Mouse (Mus musculus) hindbrain, postnatal 0 days (tissue): ENCODE results near the gene Plekhn1. TPM values are rescaled to one million over a fixed set of nuclear protein-coding genes. Genes with fewer than 3 reads are reported as not detected.

Source experiments
- ATAC-seq: fragments of 200-750 bp; cut with Nextera tagmentation; 2 replicates; pipeline ENCODE4 v1.8.0; 2017; ENCODE audit warnings: mild to moderate bottlenecking, moderate TSS enrichment, moderate library complexity
- DNase-seq: peaks from one replicate; pipeline ENCODE4 v3.0.0-alpha.2; 2015; ENCODE audit warnings: low spot score
- H3K27ac ChIP-seq: fragments of 300-500 bp; sonication (generic); 2 replicates; pipeline ENCODE4 v1.5.1; 2014; ENCODE audit warnings: mild to moderate bottlenecking
- H3K27me3 ChIP-seq: fragments of 300-500 bp; sonication (generic); 2 replicates; pipeline ENCODE4 v1.6.1; 2014; ENCODE audit warnings: low read length, mixed read lengths; ENCODE audit not compliant: insufficient read depth
- H3K36me3 ChIP-seq: fragments of 300-500 bp; sonication (generic); 2 replicates; pipeline ENCODE4 v1.6.1; 2014; ENCODE audit warnings: low read length, mixed read lengths; ENCODE audit not compliant: insufficient read depth
- H3K4me1 ChIP-seq: fragments of 300-500 bp; sonication (generic); 2 replicates; pipeline ENCODE4 v1.6.1; 2014; ENCODE audit warnings: antibody characterized with exemption, low read length, mixed read lengths; ENCODE audit not compliant: insufficient read depth
- H3K4me2 ChIP-seq: fragments of 300-500 bp; sonication (generic); 2 replicates; pipeline ENCODE4 v1.6.1; 2014; ENCODE audit warnings: low read depth, mild to moderate bottlenecking, low read length, moderate library complexity, mixed read lengths
- H3K4me3 ChIP-seq: fragments of 300-500 bp; sonication (generic); 2 replicates; pipeline ENCODE4 v1.5.1; 2014; ENCODE audit warnings: low read length
- H3K9ac ChIP-seq: fragments of 300-500 bp; sonication (generic); replicated peaks from 2 replicates; pipeline ENCODE4 v1.6.1; 2014; ENCODE audit warnings: mild to moderate bottlenecking, low read length, moderate library complexity, mixed read lengths
- H3K9me3 ChIP-seq: fragments of 300-500 bp; sonication (generic); 2 replicates; pipeline ENCODE4 v1.6.1; 2016; ENCODE audit warnings: low read length, mixed read lengths
- CTCF ChIP-seq: IDR thresholded peaks from 2 replicates; pipeline ENCODE4 v1.5.1; 2016; ENCODE audit warnings: antibody characterized with exemption, control low read depth, low read depth
- WGBS: fragments of 180-500 bp; shearing (Covaris S2); extraction: QIAGEN DNeasy Blood & Tissue Kit; methylation state at CpG from one replicate; pipeline ENCODE4 v1.1.7; 2014; 5-methylcytosine and 5-hydroxymethylcytosine counted together
- microRNA-seq, 2 experiments: library from miRNA; unstranded; fragments of <30 nt; microRNA quantifications; one replicate each; pipeline ENCODE4; 2016
- polyA plus RNA-seq: library from polyadenylated mRNA; unstranded; fragments of >200 nt; fragmentation: Nextera tagmentation; extraction: Ambion mirVana; gene quantifications from 2 replicates; pipeline ENCODE4 v1.2.1, GENCODE M21; 2015
- total RNA-seq: library from RNA; depleted of rRNA; stranded (reverse); fragments of >200 nt; gene quantifications from 2 replicates; pipeline ENCODE4 v1.2.3, GENCODE M21; 2014; rRNA removed

The Plekhn1 gene
- total and polyA plus RNA-seq, 2 experiments from 2014 or later: 19.6 to 55.3 TPM

DNA sequence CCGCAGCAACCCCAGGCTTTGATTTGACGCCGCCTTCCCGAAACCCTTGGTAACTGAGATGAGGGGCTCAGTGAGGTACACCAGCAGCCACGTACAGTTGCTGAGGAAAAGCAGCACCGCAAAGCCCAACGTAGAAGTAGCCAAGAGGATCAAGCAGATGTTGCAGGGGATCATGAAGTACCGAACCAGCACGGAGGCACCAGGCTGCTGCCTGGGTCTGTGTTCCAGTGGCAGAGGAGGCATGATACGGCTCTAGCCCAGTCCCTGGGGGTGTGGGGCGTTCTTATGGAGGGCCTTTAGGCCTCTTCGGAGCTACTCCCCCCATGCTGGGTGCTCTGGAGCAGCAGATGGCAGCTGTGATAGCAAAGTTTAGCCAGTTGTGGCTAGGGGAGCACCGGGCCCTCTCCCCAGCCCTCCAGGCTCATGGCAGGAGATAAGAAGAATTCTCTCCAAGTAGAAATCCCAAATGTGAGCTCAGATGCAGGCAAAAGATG lies 49.2 kb downstream of the Plekhn1 start:
- WGBS: 44% methylated on average over 13 of the region's 13 CpGs
- DNase-seq: peak; percentile 30

GRCm38 (mm10) chr4:156184291-156184954 lies 50.2 kb downstream of the Plekhn1 start:
- TF ChIP-seq CTCF: no peak
- Histone ChIP-seq H3K4me1 (peaks cover 39% of the 10 kb centered on the region), H3K9me3 (no peaks in the 10 kb centered on the region), H3K27ac (no peak overlapping the region), H3K4me3 (peak overlapping the region; percentile 47), H3K27me3 (no peaks in the 10 kb centered on the region), H3K9ac (peak overlapping the region; percentile 73), H3K4me2 (peak overlapping the region; percentile 68), H3K36me3 (peaks cover under 1% of the 10 kb centered on the region; the same call in 1 of the 2 replicates)
- ATAC-seq (0 out of 2 replicates have a peak, but pooled peaks have one; percentile 19), DNase-seq (no peak)
- 62% methylated on average over 7 of the region's 7 CpGs for WGBS

More for the DNA sequence above, 49.2 kb downstream of the Plekhn1 start:
- Histone ChIP-seq H3K4me2 (peak overlapping the region; percentile 68), H3K27me3 (no peaks in the 10 kb centered on the region), H3K9me3 (no peaks in the 10 kb centered on the region), H3K4me1 (peaks cover 39% of the 10 kb centered on the region), H3K27ac (peak overlapping the region; percentile 86), H3K36me3 (no peaks in the 10 kb centered on the region), H3K4me3 (peak overlapping the region; percentile 47), H3K9ac (peak overlapping the region; percentile 73)
- TF ChIP-seq CTCF: no peak
- peak; percentile 25; the same call in 1 of the 2 replicates for ATAC-seq

- Histone ChIP-seq H3K4me3 (peak overlapping the region; percentile 47), H3K4me2 (peak overlapping the region; percentile 68), H3K4me1 (peaks cover 32% of the 10 kb centered on the region), H3K36me3 (peaks cover 7% of the 10 kb centered on the region; the same call in 1 of the 2 replicates), H3K9me3 (no peaks in the 10 kb centered on the region), H3K9ac (no peak overlapping the region; the same call in 1 of the 2 replicates), H3K27me3 (no peaks in the 10 kb centered on the region), H3K27ac (no peak overlapping the region)
- DNase-seq (no peak), ATAC-seq (no peak)
- 78% methylated on average over 5 of the region's 5 CpGs for WGBS
- TF ChIP-seq CTCF: no peak
These were observed 50.9 kb downstream of the Plekhn1 start for GRCm38 (mm10) chr4:156183747-156184146.

- Histone ChIP-seq H3K27me3 (no peaks in the 10 kb centered on the region), H3K4me3 (no peak overlapping the region), H3K9me3 (no peaks in the 10 kb centered on the region), H3K4me2 (no peak overlapping the region), H3K36me3 (peaks cover 63% of the 10 kb centered on the region), H3K27ac (no peak overlapping the region), H3K9ac (no peak overlapping the region), H3K4me1 (0 out of 2 replicates have a peak, but pooled peaks cover 7% of the 10 kb centered on the region)
- TF ChIP-seq CTCF: no peak
- no peak for DNase-seq
- 91% methylated on average over 9 of the region's 9 CpGs for whole genome bisulfite sequencing
- no peak for ATAC-seq
These were observed 57.0 kb downstream of the Plekhn1 start for GRCm38 (mm10) chr4:156177630-156178029.

- Histone ChIP-seq H3K4me2 (no peak overlapping the region), H3K4me3 (no peak overlapping the region), H3K9me3 (no peaks in the 10 kb centered on the region), H3K4me1 (no peaks in the 10 kb centered on the region), H3K27me3 (no peaks in the 10 kb centered on the region), H3K9ac (no peak overlapping the region), H3K36me3 (peaks cover 93% of the 10 kb centered on the region), H3K27ac (no peak overlapping the region)
- TF ChIP-seq CTCF: no peak
- ATAC-seq: no peak
- 98% methylated on average over 11 of the region's 11 CpGs for WGBS
- DNase-seq: no peak
These were observed 62.8 kb downstream of the Plekhn1 start for GRCm38 (mm10) chr4:156171828-156172227.

Small RNAs within 50 kb of the gene (microRNA-seq; reads per million reads assigned to microRNA genes)
- 3.9 to 4.7 reads per million in 2 experiments for gene Mir7658

Other genes with a start within 250 kb of the Plekhn1 start
- gene B3galt6, start 242.2 kb downstream of the Plekhn1 start, total RNA-seq: 48.8 and 56.8 TPM in 2 replicates
- 26.1 and 26.2 TPM in 2 replicates for gene B3galt6, start 242.2 kb downstream of the Plekhn1 start, polyA plus RNA-seq
- 100 and 121 TPM in 2 replicates for gene Sdf4, start 242.0 kb downstream of the Plekhn1 start, total RNA-seq
- 122 and 127 TPM in 2 replicates for gene Sdf4, start 242.0 kb downstream of the Plekhn1 start, polyA plus RNA-seq
- 2.6 TPM in 1 of 2 replicates, not detected in the other for gene Tnfrsf4, start 221.0 kb downstream of the Plekhn1 start, total RNA-seq
- gene Tnfrsf4, start 221.0 kb downstream of the Plekhn1 start, polyA plus RNA-seq: 0.47 and 0.49 TPM in 2 replicates
- gene Tnfrsf18, start 208.7 kb downstream of the Plekhn1 start, total RNA-seq: 0.16 TPM in 1 of 2 replicates, not detected in the other
- gene Tnfrsf18, start 208.7 kb downstream of the Plekhn1 start, polyA plus RNA-seq: 1.4 and 1.6 TPM in 2 replicates
- gene Ttll10, start 175.4 kb downstream of the Plekhn1 start, total RNA-seq: 0.26 TPM in 1 of 2 replicates, not detected in the other
- 0.08 TPM in 1 of 2 replicates, not detected in the other for gene Ttll10, start 175.4 kb downstream of the Plekhn1 start, polyA plus RNA-seq
- 24.0 and 32.8 TPM in 2 replicates for gene 9430015G10Rik, start 124.9 kb downstream of the Plekhn1 start, total RNA-seq
- gene 9430015G10Rik, start 124.9 kb downstream of the Plekhn1 start, polyA plus RNA-seq: 21.0 and 22.3 TPM in 2 replicates
- gene Rnf223, start 104.3 kb downstream of the Plekhn1 start, total RNA-seq: 0.50 and 0.73 TPM in 2 replicates
- 0.25 and 0.31 TPM in 2 replicates for gene Rnf223, start 104.3 kb downstream of the Plekhn1 start, polyA plus RNA-seq
- 273 and 295 TPM in 2 replicates for gene Agrn, start 37.4 kb downstream of the Plekhn1 start, total RNA-seq
- gene Agrn, start 37.4 kb downstream of the Plekhn1 start, polyA plus RNA-seq: 58.6 and 63.0 TPM in 2 replicates
- gene Isg15, start 34.0 kb downstream of the Plekhn1 start, total RNA-seq: 1.6 and 3.2 TPM in 2 replicates
- gene Isg15, start 34.0 kb downstream of the Plekhn1 start, polyA plus RNA-seq: 4.5 and 5.2 TPM in 2 replicates
- gene AW011738, start 31.6 kb downstream of the Plekhn1 start, total RNA-seq: 4.6 and 5.0 TPM in 2 replicates
- 3.7 and 4.0 TPM in 2 replicates for gene AW011738, start 31.6 kb downstream of the Plekhn1 start, polyA plus RNA-seq
- 1.6 and 1.7 TPM in 2 replicates for gene Perm1, start 19.0 kb downstream of the Plekhn1 start, total RNA-seq
- gene Perm1, start 19.0 kb downstream of the Plekhn1 start, polyA plus RNA-seq: 1.2 and 1.3 TPM in 2 replicates
- 79.8 and 80.8 TPM in 2 replicates for gene Noc2l, start 1.2 kb upstream of the Plekhn1 start, total RNA-seq
- gene Noc2l, start 1.2 kb upstream of the Plekhn1 start, polyA plus RNA-seq: 40.9 and 43.8 TPM in 2 replicates
- gene Samd11, start 20.8 kb upstream of the Plekhn1 start, total RNA-seq: 3.1 and 5.2 TPM in 2 replicates
- gene Samd11, start 20.8 kb upstream of the Plekhn1 start, polyA plus RNA-seq: 1.8 and 2.9 TPM in 2 replicates
- not detected in 2 replicates for gene Vmn2r-ps159, start 96.2 kb upstream of the Plekhn1 start, total RNA-seq
- gene Vmn2r-ps159, start 96.2 kb upstream of the Plekhn1 start, polyA plus RNA-seq: not detected in 2 replicates